Mouse (Mus musculus) left cerebral cortex, postnatal 25 days (tissue): Measurements from ENCODE around the gene Dennd4c. TPM values are rescaled to one million over a fixed set of nuclear protein-coding genes. Genes with fewer than 3 reads are reported as not detected.

ENCODE experiments used
- DNase-seq, 2 experiments: peaks; one replicate each; pipeline ENCODE4 v3.0.0; 2022; ENCODE audit warnings: low spot score in 2 of 2, mixed read lengths in 1 of 2
- intact Hi-C: fragments of 180-260 bp; cut with DNase I; formaldehyde crosslinking; loops from one replicate; pipeline ENCODE4 v1.15.1; 2025
- total RNA-seq, 2 experiments: library from RNA; stranded (reverse); gene quantifications; 2 replicates each; pipeline ENCODE4 v1.2.3; 2021

The Dennd4c gene
- total RNA-seq: 10 to 100 TPM in 1 of 2 experiments, 1 to 10 TPM in 1; 8.8 to 11.3 TPM

- DNase-seq: peak; percentile 83 to 89
- intact Hi-C loops: loop anchor here (5.0 kb wide), 1 partner anchor 136 kb away; the partner anchor contains the start of gene Haus6
These were observed at the start of gene Dennd4c for GRCm38 (mm10) chr4:86748336-86749291. Gene Dennd4c (plus strand): TSS chr4:86748555.

DNA sequence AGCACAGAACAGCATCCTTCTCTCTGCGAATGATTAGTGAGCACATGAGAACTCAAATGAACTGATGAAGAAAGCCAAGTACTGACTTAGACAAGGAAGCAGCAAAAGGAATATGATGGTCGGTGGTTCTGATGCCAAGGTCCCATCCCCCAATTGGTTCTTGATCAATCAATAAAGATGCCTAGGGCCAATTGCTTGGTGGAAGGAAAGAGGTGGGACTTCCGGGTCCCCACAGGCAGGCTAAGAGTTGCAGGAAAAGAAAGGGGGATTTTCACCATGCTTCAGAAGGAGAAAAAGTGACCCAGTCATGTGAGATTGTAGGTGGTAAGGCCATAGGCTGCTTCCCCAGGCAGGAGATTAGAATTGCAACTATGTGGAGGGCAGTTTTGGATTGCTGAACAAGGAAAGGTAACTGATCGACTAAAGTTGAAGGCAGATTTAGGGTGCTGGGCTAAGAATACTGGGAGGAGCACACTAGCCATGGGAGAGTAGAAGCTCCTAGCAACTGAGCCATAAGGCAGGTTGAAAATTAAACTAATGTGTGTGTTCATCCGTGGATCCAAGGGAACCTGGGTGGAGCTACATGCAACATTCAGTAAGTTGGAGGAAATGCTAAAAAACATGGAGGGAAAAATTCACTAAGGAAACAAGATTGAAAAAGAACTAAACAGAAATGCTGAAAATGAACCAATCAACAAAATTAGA, 49.0 kb upstream of the Dennd4c start:
- intact Hi-C loops: loop anchor here (5.0 kb wide), 1 partner anchor 458 kb away; no protein-coding TSS in a partner anchor
- DNase-seq: no peak

DNA sequence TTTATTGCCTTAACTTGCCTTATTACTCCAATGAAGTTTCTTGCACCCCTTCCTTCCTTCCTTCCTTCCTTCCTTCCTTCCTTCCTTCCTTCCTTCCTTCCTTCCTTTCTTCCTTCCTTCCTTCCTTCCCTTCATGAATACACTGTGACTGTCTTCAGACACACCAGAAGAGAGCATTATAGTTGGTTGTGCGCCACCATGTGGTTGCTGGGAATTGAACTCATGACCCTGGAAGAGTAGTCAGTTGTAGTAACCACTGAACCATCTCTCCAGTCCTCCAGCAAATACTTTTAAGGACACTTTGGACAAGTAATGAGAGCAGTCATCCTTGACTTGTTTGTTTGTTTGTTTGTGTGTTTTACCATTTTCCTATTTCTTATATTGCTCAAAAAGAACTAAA, 39.6 kb upstream of the Dennd4c start:
- no peak for DNase-seq
- intact Hi-C loops: no loop called here

DNA sequence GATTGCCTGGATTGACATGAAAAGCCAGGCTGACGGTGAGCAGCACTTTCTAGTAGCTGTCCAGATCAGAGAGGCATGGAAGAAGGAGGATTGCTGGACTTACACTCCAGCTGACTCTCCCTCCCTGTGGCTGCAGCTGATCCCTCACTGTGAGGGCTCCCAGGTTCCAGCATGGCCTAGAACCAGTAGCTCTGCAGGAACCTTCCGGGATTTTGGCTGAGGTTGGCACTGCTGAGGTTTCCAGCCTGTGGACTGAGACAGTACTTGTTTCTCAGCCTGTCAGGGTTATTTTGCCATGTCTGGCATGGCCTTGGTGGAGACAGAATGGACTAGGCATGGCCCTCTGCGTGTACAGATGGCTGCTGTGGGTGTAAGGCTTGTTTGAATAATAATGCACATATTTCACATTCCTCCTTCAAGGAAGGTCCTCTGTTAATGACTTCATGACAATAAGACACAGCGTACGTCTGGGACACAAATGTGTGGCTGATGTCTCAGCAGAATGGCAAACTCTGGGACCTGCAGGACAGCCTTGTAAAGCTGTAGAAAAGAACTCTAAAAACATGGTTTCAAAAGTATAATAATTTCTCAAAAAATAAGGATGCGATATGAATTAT, 38.2 kb upstream of the Dennd4c start:
- intact Hi-C loops: no loop called here
- no peak for DNase-seq

DNA sequence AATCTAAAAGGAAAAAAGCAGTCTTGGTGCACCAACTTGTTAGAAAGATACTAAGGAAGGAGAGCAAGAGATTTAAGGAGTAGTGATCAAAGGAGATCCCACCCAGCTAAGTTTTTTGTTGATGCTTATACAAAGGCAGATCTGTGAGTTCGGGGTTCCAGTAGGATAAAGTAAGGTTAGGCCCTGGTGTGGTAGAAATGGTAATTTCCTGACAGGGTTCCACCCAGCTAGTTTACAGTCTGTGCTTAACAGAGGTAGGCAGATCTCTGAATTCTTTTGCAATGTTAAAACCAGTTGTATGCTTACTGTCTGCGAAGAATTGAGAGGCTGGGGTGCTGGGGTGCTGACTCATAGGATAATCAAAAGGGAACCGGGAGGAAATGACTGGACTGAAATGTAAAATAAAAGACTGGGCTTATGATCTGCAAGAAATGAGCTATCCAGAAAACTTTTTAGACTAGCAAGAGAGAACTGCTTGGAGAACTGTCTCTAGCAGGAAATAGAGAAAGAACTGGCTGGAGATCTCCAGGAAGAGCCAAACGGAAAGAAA, 37.6 kb upstream of the Dennd4c start:
- no peak for DNase-seq
- intact Hi-C loops: no loop called here

DNA sequence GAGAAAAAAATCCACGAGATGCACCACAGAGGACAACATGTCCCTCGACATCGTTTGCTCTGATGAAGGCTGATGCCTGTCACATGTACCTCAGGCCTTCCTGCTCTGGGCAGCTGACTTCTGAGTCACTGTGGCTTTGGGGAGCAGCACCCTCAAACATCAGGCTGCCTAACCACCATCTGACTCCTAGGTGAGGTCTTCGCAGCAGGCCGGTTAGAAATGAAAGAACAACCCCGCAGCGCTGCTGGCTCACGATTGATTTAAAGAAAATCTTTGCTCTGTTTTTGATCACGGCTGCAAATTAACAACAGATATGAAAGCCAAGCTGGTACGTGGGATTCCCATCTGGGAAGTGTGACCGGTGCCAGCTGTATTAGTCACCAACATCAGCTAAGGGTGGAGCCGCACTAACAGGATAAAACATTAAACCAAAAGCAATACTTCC, 35.6 kb upstream of the Dennd4c start:
- intact Hi-C loops: no loop called here
- peak; percentile 57 to 86 for DNase-seq

- intact Hi-C loops: no loop called here
- DNase-seq: no peak
These were observed 34.8 kb upstream of the Dennd4c start for GRCm38 (mm10) chr4:86713518-86713917.

- no peak for DNase-seq
- intact Hi-C loops: no loop called here
These were observed 33.0 kb upstream of the Dennd4c start for GRCm38 (mm10) chr4:86715341-86715740.

DNA sequence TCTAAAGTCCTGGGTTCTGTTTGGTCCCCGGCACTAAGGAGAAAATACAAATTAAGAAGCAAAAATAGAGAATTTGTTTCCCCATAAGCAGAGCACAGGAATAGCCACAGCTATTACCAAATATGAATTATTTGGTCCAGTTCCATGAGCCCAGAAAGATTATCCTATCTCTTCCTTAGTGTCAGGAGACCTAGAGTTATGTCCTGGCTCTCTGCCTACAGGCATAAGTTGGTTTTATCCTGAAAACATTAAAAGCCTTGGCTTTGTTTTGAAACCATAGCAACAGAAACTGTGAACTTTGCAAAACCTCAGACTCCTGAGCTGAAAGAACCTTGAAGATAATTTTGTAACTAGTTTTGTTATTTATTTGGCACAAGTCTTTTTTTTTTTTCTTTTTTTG, 31.2 kb upstream of the Dennd4c start:
- DNase-seq: no peak
- intact Hi-C loops: no loop called here

- intact Hi-C loops: no loop called here
- DNase-seq: no peak
These were observed 29.3 kb upstream of the Dennd4c start for GRCm38 (mm10) chr4:86718878-86719577.

DNA sequence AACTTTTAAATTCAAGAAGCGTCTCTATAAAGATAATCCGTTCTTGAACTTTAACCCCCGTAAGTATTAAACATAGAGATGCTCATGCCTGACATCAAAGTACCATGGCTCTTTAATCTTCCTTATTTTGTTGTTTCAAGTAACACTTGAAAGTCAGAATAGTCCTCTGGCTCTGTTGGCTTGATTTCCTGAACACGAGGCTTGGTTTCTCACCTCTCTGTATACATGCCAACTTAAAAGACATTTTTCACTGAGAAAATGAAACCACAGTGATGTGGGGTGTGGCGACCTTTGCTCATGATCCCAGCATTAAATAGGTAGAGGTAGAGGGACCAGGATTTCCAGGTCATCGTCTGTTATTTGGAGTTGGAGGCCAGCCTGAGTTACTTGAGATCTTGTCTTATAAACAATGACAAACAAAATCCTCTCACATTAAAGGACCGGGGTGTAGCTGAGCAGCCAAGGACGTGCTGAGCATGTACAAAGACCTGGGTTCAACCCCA, 26.4 kb upstream of the Dennd4c start:
- DNase-seq: no peak
- intact Hi-C loops: no loop called here

GRCm38 (mm10) chr4:86725175-86725574, 23.2 kb upstream of the Dennd4c start:
- intact Hi-C loops: no loop called here
- no peak for DNase-seq

- DNase-seq: no peak
- intact Hi-C loops: no loop called here
These were observed 22.2 kb upstream of the Dennd4c start for GRCm38 (mm10) chr4:86726141-86726540.

GRCm38 (mm10) chr4:86729829-86730228, 18.5 kb upstream of the Dennd4c start:
- no peak for DNase-seq
- intact Hi-C loops: no loop called here

- intact Hi-C loops: no loop called here
- no peak for DNase-seq
These were observed 14.1 kb upstream of the Dennd4c start for GRCm38 (mm10) chr4:86734088-86734841.

GRCm38 (mm10) chr4:86739308-86739993, 8.9 kb upstream of the Dennd4c start:
- intact Hi-C loops: no loop called here
- no peak for DNase-seq

- intact Hi-C loops: loop anchor here (5.0 kb wide), 1 partner anchor 137 kb away; the partner anchor contains the start of gene Haus6
- DNase-seq: peak; percentile 13 to 78
These were observed 1.0 kb downstream of the Dennd4c start for GRCm38 (mm10) chr4:86749361-86749841.
